Mouse (Mus musculus) inflammation-experienced regulatory T-cells, adult 6 months (primary cell): ENCODE results near the gene Prkcb. TPM values are rescaled to one million over a fixed set of nuclear protein-coding genes. Genes with fewer than 3 reads are reported as not detected.

Experiments used
- polyA plus RNA-seq, 3 experiments: library from polyadenylated mRNA; unstranded; fragments of 100-300 nt; shearing (Covaris generic); gene quantifications; one replicate each; pipeline ENCODE4 v1.2.1; 2017

The Prkcb gene
- polyA plus RNA-seq, 3 experiments from 2014 or later, result 45.1 to 89.5 (median 71.9) TPM

Other genes starting within 250 kb of the Prkcb start
- gene Ubfd1, start 221.6 kb upstream of the Prkcb start, polyA plus RNA-seq, result 10 to 100 TPM in 2 of 3 experiments, 1 to 10 TPM in 1; 9.1 to 14.3 (median 10.4) TPM
- gene Ears2, start 221.5 kb upstream of the Prkcb start, polyA plus RNA-seq, result 1 to 10 TPM; 2.4 to 7.1 (median 4.9) TPM
- gene Ndufab1, start 186.9 kb upstream of the Prkcb start, polyA plus RNA-seq, result 100 to 1,000 TPM; 134 to 182 (median 141) TPM
- 10 to 100 TPM in 2 of 3 experiments, 1 to 10 TPM in 1; 7.0 to 14.6 (median 11.6) TPM for gene Palb2, start 155.8 kb upstream of the Prkcb start, polyA plus RNA-seq
- 100 to 1,000 TPM; 109 to 137 (median 111) TPM for gene Dctn5, start 155.7 kb upstream of the Prkcb start, polyA plus RNA-seq
- gene Plk1, start 129.3 kb upstream of the Prkcb start, polyA plus RNA-seq, result 10 to 100 TPM in 1 of 3 experiments, 1 to 10 TPM in 2; 3.8 to 52.8 (median 5.5) TPM
- gene Ern2, start 102.5 kb upstream of the Prkcb start, polyA plus RNA-seq, result not detected
- gene Chp2, start 69.3 kb upstream of the Prkcb start, polyA plus RNA-seq, result not detected